Mouse (Mus musculus): ENCODE measurements around the gene Cic. TPM values are rescaled to one million over a fixed set of nuclear protein-coding genes. Genes with fewer than 3 reads are reported as not detected.
A peak's percentile ranks its signal among the peaks of the same experiment; 100 is the strongest.
"Not testable (repeated sequence)": the region's sequence is repeated elsewhere in the genome, so short reads cannot be mapped to it uniquely, and the experiment has no call there.

Cic gene
- total RNA-seq, 2 experiments from 2014 or later: 324 to 333 TPM

DNA sequence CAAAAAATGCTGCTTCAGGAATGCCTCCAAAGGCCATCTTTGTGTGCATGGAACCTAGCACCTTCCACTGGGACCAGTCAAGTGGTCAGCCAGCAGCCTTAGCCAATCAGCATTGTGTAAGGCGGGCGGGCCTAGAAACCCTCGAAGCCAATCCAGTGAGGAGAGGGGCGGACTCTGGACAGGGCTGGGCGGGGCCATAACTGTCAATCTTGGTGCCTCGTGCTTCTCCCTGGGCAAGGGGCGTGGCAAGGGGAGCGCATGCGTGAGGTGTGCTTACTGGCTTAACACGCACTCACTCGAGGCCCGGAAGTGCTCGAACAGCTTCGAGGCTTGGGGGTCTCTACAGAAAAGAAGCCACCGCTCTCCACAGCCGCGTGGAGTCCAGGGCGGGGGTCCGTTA is 33.6 kb downstream of the Cic start, which contains the start of gene Prr19:
TSS of gene Prr19 (plus strand) at position 349 of the 400 bp plus-strand sequence.
- DNase-seq: peak; percentile 57
- intact Hi-C loops (cut with DNase I): no loop called here

- no peak for DNase-seq
- intact Hi-C loops (cut with DNase I): no loop called here
These were observed 35.6 kb downstream of the Cic start for GRCm38 (mm10) chr7:25303003-25303684.

- intact Hi-C loops (cut with DNase I): no loop called here
These were observed 36.1 kb downstream of the Cic start for GRCm38 (mm10) chr7:25303685-25304006.

DNA sequence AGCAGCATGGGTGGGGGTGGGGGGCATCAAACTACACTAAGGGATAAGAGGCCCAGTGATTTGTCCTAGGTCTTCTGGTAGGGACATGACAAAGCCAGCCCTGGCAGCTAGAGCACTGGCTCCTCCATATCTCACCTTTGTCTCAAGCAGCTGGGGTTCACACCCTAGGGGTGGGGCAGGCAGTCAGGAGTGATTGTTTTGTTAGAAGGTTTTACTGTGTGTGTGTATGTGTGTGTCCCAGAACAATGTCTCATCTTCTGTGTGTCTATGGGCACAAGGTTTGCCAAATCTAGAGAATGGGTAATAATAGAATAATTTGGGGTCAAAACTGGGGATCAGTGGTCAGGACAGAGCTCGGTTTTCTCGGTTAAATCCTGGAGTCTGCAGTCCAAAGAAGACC is 38.0 kb downstream of the Cic start:
- intact Hi-C loops (cut with DNase I): no loop called here
- DNase-seq: no peak

More at GRCm38 (mm10) chr7:25303685-25304006, 36.1 kb downstream of the Cic start:
- no peak for DNase-seq

GRCm38 (mm10) chr7:25305956-25306613 is 38.6 kb downstream of the Cic start, which contains the start of gene Tmem145:
Gene Tmem145, plus strand, starts transcription at chr7:25306106.
- intact Hi-C loops (cut with DNase I): no loop called here
- DNase-seq: peak; percentile 68

DNA sequence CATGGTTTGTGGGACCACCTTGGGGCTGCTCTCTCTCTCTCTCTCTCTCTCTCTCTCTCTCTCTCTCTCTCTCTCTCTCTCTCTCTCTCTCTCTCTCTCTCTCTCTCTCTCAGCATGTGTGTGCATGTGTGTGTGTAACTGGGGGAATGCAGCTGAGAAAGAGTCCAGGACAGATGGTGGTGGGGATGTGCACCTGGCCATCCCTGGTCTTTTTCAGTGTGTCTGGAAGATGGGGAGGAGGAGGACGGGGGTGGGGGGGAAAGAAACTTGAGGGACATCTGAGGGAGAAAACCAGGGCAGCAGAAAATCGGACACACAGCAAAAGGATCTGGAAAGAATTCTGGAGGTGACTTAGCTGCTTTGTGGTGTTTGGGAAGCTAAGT is 39.1 kb downstream of the Cic start:
- intact Hi-C loops (cut with DNase I): no loop called here
- DNase-seq: no peak

- intact Hi-C loops (cut with DNase I): no loop called here
- DNase-seq: no peak
These were observed 41.3 kb downstream of the Cic start for GRCm38 (mm10) chr7:25308702-25309318.

- intact Hi-C loops (cut with DNase I): no loop called here
- DNase-seq: no peak
These were observed 41.9 kb downstream of the Cic start for GRCm38 (mm10) chr7:25309425-25309824.

DNA sequence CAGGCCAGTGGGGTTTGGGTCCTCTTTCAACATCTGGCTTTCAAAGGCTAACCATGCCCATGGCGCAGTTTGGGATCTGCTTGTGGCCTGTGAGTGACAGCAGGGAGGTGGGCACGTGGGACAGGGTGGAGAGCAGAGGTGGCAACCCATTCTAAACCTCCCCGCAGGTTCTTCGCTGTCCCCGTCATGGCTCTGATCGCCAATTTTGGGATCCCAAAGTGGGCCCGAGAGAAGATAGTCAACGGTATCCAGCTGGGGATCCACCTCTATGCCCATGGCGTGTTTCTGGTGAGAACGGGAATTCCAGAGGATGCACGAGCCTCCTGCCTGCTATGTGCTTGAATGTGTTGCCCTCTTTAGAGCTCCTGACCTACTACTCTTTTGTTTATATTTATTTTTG is 43.7 kb downstream of the Cic start:
- intact Hi-C loops (cut with DNase I): no loop called here
- DNase-seq: no peak

GRCm38 (mm10) chr7:25313325-25313724 is 45.8 kb downstream of the Cic start:
- intact Hi-C loops (cut with DNase I): no loop called here
- DNase-seq: no peak

DNA sequence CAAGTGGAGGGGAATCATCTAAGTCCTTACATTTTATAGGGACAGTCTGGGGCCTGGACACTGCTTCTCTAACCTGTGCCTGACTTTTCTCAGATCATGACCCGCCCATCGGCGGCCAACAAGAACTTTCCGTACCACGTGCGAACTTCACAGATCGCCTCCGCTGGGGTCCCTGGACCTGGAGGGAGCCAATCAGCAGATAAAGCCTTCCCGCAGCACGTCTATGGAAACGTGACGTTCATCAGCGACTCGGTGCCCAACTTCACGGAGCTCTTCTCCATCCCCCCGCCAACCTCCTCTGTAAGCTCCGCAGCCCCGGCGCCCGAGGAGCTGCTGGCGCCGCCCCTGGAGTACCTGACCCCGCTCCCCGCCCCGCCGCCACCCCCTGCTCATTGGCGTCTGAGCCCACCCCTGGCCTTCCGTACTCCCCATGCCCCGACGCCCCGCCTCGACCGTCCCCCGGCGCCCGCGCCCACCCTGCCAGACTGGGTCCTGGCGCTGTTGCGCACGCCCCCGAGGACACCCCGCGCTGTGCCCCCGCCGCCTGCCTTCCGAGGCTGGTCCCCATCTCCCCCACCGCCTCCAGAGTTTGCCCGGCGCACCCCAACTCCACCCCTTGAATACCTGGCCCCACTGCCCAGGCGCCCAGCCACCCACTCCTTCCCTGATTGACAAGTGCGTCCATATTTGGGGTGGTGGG is 47.3 kb downstream of the Cic start:
- DNase-seq: no peak
- intact Hi-C loops (cut with DNase I): no loop called here

GRCm38 (mm10) chr7:25315306-25316041 is 48.0 kb downstream of the Cic start:
- peak; percentile 50 for DNase-seq
- intact Hi-C loops (cut with DNase I): no loop called here

GRCm38 (mm10) chr7:25316532-25317445 is 49.3 kb downstream of the Cic start, which contains the start of gene Megf8:
Gene Megf8, plus strand, starts transcription at chr7:25317164.
- intact Hi-C loops (cut with DNase I): no loop called here
- DNase-seq: peak; percentile 97

- DNase-seq: peak; percentile 39
- intact Hi-C loops (cut with DNase I): no loop called here
These were observed 50.0 kb downstream of the Cic start for GRCm38 (mm10) chr7:25317446-25317999.

DNA sequence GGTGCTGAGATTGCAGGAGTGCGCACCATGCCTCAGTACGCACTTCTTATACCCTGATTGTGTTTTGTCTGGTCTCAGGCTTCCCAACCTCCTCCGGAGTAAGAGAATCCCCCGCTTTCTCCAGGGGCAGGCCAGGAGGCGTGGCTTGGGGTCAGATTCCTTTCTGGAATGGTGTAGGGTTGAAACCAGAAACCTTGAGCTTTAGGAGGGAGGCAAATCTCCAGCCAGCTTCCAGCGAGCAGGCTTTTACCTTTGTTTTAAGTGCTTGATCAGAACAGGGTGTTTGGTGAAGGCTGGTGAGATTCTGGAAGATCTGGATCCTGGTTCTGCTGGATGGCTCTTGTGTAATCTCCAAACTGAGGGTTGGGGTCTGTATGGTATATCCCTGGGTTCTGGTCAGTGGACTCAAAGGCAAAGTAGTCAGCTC is 54.6 kb downstream of the Cic start:
- DNase-seq: no peak
- intact Hi-C loops (cut with DNase I): no loop called here

DNA sequence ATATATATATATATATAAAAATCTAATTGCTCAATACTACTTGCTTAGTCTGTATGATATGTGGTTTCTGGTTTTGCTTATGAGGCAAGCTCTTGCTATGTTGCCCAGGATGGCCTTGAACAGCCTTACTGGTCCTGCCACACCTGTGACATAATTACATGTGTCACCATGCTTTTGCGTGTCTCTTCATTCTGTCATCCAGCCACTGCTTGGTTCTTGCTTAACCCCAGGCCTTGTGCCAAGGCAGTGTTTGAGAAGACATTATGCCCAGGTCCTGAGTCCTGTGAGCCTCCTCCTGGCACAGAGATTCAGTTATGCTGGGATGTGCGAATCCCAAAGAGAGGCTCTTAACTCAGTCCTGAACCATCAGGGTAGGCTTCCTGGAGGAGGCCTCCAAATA is 55.7 kb downstream of the Cic start:
- intact Hi-C loops (cut with DNase I): no loop called here
- DNase-seq: no peak

DNA sequence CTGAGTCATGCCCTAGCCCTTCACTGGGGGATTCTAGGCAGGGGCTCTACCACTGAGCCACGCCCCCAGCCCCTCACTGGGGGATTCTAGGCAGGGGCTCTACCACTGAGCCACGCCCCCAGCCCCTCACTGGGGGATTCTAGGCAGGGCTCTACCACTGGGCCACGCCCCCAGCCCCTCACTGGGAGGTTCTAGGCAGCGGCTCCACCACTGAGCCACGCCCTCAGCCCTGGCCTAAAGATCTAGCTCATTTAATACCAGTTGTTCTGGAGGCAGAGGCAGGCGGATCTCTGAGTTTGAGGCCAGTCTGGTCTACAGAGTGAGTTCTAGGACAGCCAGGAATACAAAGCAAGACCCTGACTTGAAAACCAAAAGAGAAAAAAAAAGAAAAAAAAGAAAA is 57.9 kb downstream of the Cic start:
- intact Hi-C loops (cut with DNase I); DNase-seq: not testable (repeated sequence)

DNA sequence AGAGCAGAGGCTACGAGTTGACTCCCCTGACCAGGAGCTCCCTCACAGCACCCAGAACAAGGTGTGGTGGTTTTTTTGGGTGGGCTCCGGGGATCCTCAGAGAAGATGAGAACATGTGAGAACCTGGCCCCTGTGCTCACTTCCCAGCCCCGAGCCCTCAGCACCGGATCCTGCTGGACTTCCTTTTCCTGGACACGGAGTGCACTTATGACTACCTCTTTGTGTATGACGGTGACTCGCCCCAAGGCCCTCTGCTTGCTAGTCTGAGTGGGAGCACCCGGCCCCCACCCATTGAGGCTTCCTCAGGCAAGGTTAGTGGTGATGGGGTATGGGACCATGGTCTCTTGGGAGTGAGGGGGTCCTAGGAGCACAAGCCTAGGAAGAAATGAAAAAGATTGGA is 58.7 kb downstream of the Cic start:
- DNase-seq: no peak
- intact Hi-C loops (cut with DNase I): no loop called here

- intact Hi-C loops (cut with DNase I): no loop called here
- peak; percentile 82 for DNase-seq
These were observed 66.2 kb downstream of the Cic start for GRCm38 (mm10) chr7:25333596-25334307.

Measured in left cerebral cortex, postnatal 4 days (tissue).